Mouse (Mus musculus) neural tube, embryonic 12.5 days (tissue): ENCODE results near the gene Usp3. TPM values are rescaled to one million over a fixed set of nuclear protein-coding genes. Genes with fewer than 3 reads are reported as not detected.

Source experiments
- ATAC-seq: fragments of 200-750 bp; cut with Nextera tagmentation; 2 replicates; pipeline ENCODE4 v1.8.0; 2017; ENCODE audit warnings: low read depth, mild to moderate bottlenecking, moderate TSS enrichment, moderate library complexity; ENCODE audit not compliant: low FRiP score
- H3K27ac ChIP-seq: fragments of 300-500 bp; sonication (generic); 2 replicates; pipeline ENCODE4 v1.5.1; 2016
- H3K27me3 ChIP-seq: fragments of 300-500 bp; sonication (generic); replicated peaks from 2 replicates; pipeline ENCODE4 v1.6.1; 2016; ENCODE audit warnings: mild to moderate bottlenecking
- H3K36me3 ChIP-seq: fragments of 300-500 bp; sonication (generic); 2 replicates; pipeline ENCODE4 v1.6.1; 2016; ENCODE audit warnings: mild to moderate bottlenecking
- H3K4me1 ChIP-seq: fragments of 300-500 bp; sonication (generic); 2 replicates; pipeline ENCODE4 v1.6.1; 2016
- H3K4me2 ChIP-seq: fragments of 300-500 bp; sonication (generic); replicated peaks from 2 replicates; pipeline ENCODE4 v1.6.1; 2016; ENCODE audit warnings: mild to moderate bottlenecking
- H3K4me3 ChIP-seq: fragments of 300-500 bp; sonication (generic); 2 replicates; pipeline ENCODE4 v1.5.1; 2016
- H3K9ac ChIP-seq: fragments of 300-500 bp; sonication (generic); 2 replicates; pipeline ENCODE4 v1.6.1; 2016; ENCODE audit warnings: mild to moderate bottlenecking
- H3K9me3 ChIP-seq: fragments of 300-500 bp; sonication (generic); 2 replicates; pipeline ENCODE4 v1.6.1; 2016; ENCODE audit warnings: mild to moderate bottlenecking
- WGBS: fragments of 180-500 bp; shearing (Covaris S2); methylation state at CpG from one replicate; pipeline ENCODE4 v1.1.7; 2016; 5-methylcytosine and 5-hydroxymethylcytosine counted together
- polyA plus RNA-seq: library from polyadenylated mRNA; unstranded; fragments of >200 nt; fragmentation: Nextera tagmentation; extraction: Ambion mirVana; gene quantifications from 2 replicates; pipeline ENCODE4 v1.2.1, GENCODE M21; 2016

The Usp3 gene
- polyA plus RNA-seq, 1 experiment from 2014 or later, result 93.9 TPM

- ATAC-seq, result no peak
- Histone ChIP-seq H3K27me3 (no peaks in the 10 kb centered on the region), H3K27ac (no peak overlapping the region), H3K9me3 (no peaks in the 10 kb centered on the region), H3K4me3 (no peak overlapping the region), H3K4me1 (0 out of 2 replicates have a peak, but pooled peaks cover 5% of the 10 kb centered on the region), H3K4me2 (no peak overlapping the region), H3K9ac (no peak overlapping the region), H3K36me3 (no peaks in the 10 kb centered on the region)
- WGBS, result 71% methylated on average over 4 of the region's 4 CpGs
Measured at GRCm38 (mm10) chr9:66616858-66617257, 23.9 kb upstream of the Usp3 start.

DNA sequence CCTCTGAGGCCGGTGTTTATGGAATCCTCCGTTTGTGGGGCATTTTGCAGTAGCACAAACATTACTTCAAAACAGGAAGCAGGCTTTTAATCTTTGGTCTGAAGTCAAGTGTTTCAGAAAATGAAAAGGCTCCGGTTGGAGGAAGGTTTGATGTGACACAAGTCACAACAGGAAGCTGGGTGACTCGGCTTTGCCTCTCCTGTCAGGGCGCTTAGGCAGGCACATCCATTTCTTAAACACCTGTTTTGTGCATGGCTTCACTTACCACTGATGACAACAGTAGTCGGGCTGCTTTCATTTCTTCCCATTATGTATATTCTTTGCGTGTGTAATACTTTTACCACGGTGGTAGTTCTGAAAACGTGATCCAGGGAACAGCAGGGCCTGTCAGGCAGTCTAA, 22.2 kb upstream of the Usp3 start:
- Histone ChIP-seq H3K27ac (no peak overlapping the region), H3K36me3 (no peaks in the 10 kb centered on the region), H3K9me3 (no peaks in the 10 kb centered on the region), H3K4me1 (no peaks in the 10 kb centered on the region), H3K27me3 (no peaks in the 10 kb centered on the region), H3K9ac (no peak overlapping the region), H3K4me3 (no peak overlapping the region), H3K4me2 (no peak overlapping the region)
- 82% methylated on average over 9 of the region's 9 CpGs for WGBS
- no peak for ATAC-seq

DNA sequence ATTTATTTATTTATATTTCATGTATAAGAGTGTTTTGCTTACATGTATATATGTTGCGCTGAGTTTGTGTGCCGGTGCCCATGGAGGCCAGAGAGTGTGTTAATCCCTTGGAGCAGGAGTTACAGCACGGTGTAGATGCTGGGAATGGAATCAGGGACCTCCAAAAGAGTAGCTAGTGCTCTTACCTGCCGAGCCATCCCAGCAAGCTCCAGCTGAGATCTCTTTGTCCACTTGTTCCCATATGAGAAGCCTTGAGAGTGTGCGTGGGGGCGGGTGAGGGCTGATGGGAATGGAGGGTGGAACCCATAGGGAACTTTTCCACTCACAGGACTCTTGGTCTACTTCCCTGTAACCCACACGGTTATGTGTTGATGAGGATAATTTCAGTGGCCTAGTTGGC, 21.6 kb upstream of the Usp3 start:
- H3K36me3 ChIP-seq, result no peaks in the 10 kb centered on the region
- no peak overlapping the region for H3K4me2 ChIP-seq
- H3K27me3 ChIP-seq, result no peaks in the 10 kb centered on the region
- no peak overlapping the region for H3K4me3 ChIP-seq
- no peaks in the 10 kb centered on the region for H3K4me1 ChIP-seq
- H3K9me3 ChIP-seq, result no peaks in the 10 kb centered on the region
- WGBS, result 80% methylated on average over 7 of the region's 7 CpGs
- H3K9ac ChIP-seq, result no peak overlapping the region
- H3K27ac ChIP-seq, result no peak overlapping the region
- no peak for ATAC-seq

GRCm38 (mm10) chr9:66613667-66614066, 20.7 kb upstream of the Usp3 start:
- ATAC-seq, result no peak
- Histone ChIP-seq H3K27me3 (no peaks in the 10 kb centered on the region), H3K9me3 (no peaks in the 10 kb centered on the region), H3K4me2 (no peak overlapping the region), H3K4me1 (no peaks in the 10 kb centered on the region), H3K27ac (no peak overlapping the region), H3K9ac (no peak overlapping the region), H3K4me3 (no peak overlapping the region), H3K36me3 (no peaks in the 10 kb centered on the region)
- WGBS, result 85% methylated on average over 7 of the region's 7 CpGs

- H3K4me1 ChIP-seq, result no peaks in the 10 kb centered on the region
- H3K4me3 ChIP-seq, result no peak overlapping the region
- H3K27me3 ChIP-seq, result no peaks in the 10 kb centered on the region
- H3K27ac ChIP-seq, result no peak overlapping the region
- H3K9me3 ChIP-seq, result no peaks in the 10 kb centered on the region
- H3K36me3 ChIP-seq, result no peaks in the 10 kb centered on the region
- peak overlapping the region; percentile 40 for H3K4me2 ChIP-seq
- ATAC-seq, result no peak
- no peak overlapping the region for H3K9ac ChIP-seq
- 18% methylated on average over 18 of the region's 18 CpGs for WGBS
Measured at GRCm38 (mm10) chr9:66611478-66612093, 18.6 kb upstream of the Usp3 start.

GRCm38 (mm10) chr9:66608817-66609345, 15.9 kb upstream of the Usp3 start:
- H3K9ac ChIP-seq, result no peak overlapping the region
- no peak overlapping the region for H3K4me2 ChIP-seq
- no peaks in the 10 kb centered on the region for H3K36me3 ChIP-seq
- no peaks in the 10 kb centered on the region for H3K27me3 ChIP-seq
- ATAC-seq, result no peak
- H3K27ac ChIP-seq, result no peak overlapping the region
- H3K4me1 ChIP-seq, result no peaks in the 10 kb centered on the region
- no peak overlapping the region for H3K4me3 ChIP-seq
- H3K9me3 ChIP-seq, result no peaks in the 10 kb centered on the region
- 80% methylated on average over 5 of the region's 5 CpGs for WGBS

GRCm38 (mm10) chr9:66606851-66607250, 13.9 kb upstream of the Usp3 start:
- H3K36me3 ChIP-seq, result no peaks in the 10 kb centered on the region
- no peak overlapping the region for H3K4me3 ChIP-seq
- H3K9ac ChIP-seq, result no peak overlapping the region
- no peaks in the 10 kb centered on the region for H3K4me1 ChIP-seq
- WGBS, result 75% methylated on average over 12 of the region's 12 CpGs
- no peak overlapping the region for H3K4me2 ChIP-seq
- no peaks in the 10 kb centered on the region for H3K27me3 ChIP-seq
- no peaks in the 10 kb centered on the region for H3K9me3 ChIP-seq
- no peak overlapping the region for H3K27ac ChIP-seq
- ATAC-seq, result no peak

DNA sequence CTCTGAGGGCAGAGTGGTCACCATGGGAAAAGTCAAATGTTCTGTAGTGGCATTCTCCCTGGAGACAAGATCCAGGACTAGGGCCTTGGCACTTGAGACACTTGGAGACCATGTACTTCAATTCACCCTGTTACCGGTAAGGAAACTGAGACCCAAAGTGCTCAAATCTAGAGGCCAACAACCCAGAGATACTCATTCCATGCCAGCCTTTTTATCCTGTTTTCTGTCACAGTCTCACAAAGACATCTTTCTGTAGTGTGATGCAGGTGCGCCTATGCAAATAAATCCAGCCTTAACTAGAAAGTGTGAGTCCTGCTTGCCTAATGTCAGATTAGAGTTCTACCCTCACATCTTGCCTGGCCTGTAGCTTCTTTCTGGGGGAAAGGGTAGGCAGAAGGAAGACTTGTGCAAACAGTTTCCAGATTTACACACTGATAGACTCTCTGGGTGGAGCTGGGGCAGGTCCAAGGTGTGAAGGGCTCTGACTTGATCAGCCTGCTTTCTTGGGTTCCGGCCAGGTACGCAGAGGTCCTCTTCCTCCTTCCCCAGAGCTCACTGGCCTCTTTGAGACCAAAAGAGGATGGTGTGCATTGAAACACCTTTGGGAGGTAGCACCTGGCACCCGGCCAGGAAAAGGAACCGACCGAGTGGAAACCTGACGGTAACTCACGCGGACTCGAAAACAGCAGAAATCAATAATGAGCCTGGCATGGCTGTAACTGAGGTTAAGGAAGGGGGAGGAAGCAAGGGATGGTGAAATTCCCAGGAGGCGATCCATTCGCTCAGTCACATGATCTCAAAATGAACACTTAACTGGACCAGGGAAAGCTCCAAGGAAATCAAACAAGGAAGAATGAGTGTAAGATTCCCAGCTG, 13.2 kb upstream of the Usp3 start:
- H3K4me3 ChIP-seq, result no peak overlapping the region
- no peak overlapping the region for H3K27ac ChIP-seq
- no peaks in the 10 kb centered on the region for H3K4me1 ChIP-seq
- no peak overlapping the region for H3K9ac ChIP-seq
- no peaks in the 10 kb centered on the region for H3K27me3 ChIP-seq
- H3K36me3 ChIP-seq, result no peaks in the 10 kb centered on the region
- WGBS, result 80% methylated on average over 13 of the region's 13 CpGs
- no peaks in the 10 kb centered on the region for H3K9me3 ChIP-seq
- ATAC-seq, result no peak
- H3K4me2 ChIP-seq, result no peak overlapping the region

GRCm38 (mm10) chr9:66604349-66605206, 11.6 kb upstream of the Usp3 start:
- H3K4me2 ChIP-seq, result no peak overlapping the region
- 88% methylated on average over 8 of the region's 8 CpGs for WGBS

GRCm38 (mm10) chr9:66603907-66604306, 11.0 kb upstream of the Usp3 start:
- Histone ChIP-seq H3K9me3 (no peaks in the 10 kb centered on the region), H3K27ac (no peak overlapping the region), H3K4me1 (peaks cover 4% of the 10 kb centered on the region), H3K4me2 (no peak overlapping the region), H3K36me3 (no peaks in the 10 kb centered on the region), H3K27me3 (no peaks in the 10 kb centered on the region), H3K4me3 (no peak overlapping the region), H3K9ac (no peak overlapping the region)
- 89% methylated on average over 1 of the region's 1 CpGs for WGBS
- ATAC-seq, result no peak

More at GRCm38 (mm10) chr9:66604349-66605206, 11.6 kb upstream of the Usp3 start:
- Histone ChIP-seq H3K27ac (no peak overlapping the region), H3K4me3 (no peak overlapping the region), H3K27me3 (no peaks in the 10 kb centered on the region), H3K9me3 (no peaks in the 10 kb centered on the region), H3K9ac (no peak overlapping the region), H3K36me3 (no peaks in the 10 kb centered on the region), H3K4me1 (peaks cover 3% of the 10 kb centered on the region)
- no peak for ATAC-seq

GRCm38 (mm10) chr9:66601006-66601405, 8.1 kb upstream of the Usp3 start:
- H3K36me3 ChIP-seq, result no peaks in the 10 kb centered on the region
- no peak overlapping the region for H3K4me2 ChIP-seq
- no peak overlapping the region for H3K4me3 ChIP-seq
- no peak for ATAC-seq
- no peaks in the 10 kb centered on the region for H3K9me3 ChIP-seq
- no peak overlapping the region for H3K27ac ChIP-seq
- no peak overlapping the region for H3K9ac ChIP-seq
- H3K4me1 ChIP-seq, result peaks cover 10% of the 10 kb centered on the region
- WGBS, result 90% methylated on average over 2 of the region's 2 CpGs
- no peaks in the 10 kb centered on the region for H3K27me3 ChIP-seq

DNA sequence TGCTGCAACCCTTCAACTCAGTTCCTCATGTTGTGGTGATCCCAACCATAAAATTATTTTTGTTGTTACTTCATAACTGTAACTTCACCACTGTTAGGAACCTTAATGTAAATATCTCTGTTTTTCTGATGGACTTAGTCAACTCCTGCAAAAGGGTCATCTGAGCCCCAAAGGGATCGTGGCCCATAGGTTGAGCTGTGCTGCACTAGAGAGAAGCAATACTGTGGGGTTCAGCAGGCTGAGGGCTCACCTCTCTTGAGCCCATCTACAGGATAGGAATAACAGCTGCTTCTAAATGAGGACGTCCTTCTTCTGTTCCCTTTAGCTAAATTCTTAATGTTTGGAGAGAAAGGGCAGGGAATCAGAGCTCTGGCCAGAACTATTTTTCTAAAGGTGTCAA, 7.6 kb upstream of the Usp3 start:
- ATAC-seq, result no peak
- no peak overlapping the region for H3K4me2 ChIP-seq
- WGBS, result 84% methylated on average over 2 of the region's 2 CpGs
- no peak overlapping the region for H3K9ac ChIP-seq
- H3K4me3 ChIP-seq, result no peak overlapping the region
- H3K36me3 ChIP-seq, result no peaks in the 10 kb centered on the region
- H3K27ac ChIP-seq, result no peak overlapping the region
- H3K27me3 ChIP-seq, result no peaks in the 10 kb centered on the region
- H3K4me1 ChIP-seq, result peaks cover 10% of the 10 kb centered on the region
- no peaks in the 10 kb centered on the region for H3K9me3 ChIP-seq
